Mouse (Mus musculus): ENCODE measurements around the gene Dagla.

GRCm38 (mm10) chr19:10317795-10318194 lies 13.1 kb upstream of the Dagla start:
- no peak for TF ChIP-seq CTCF (IDR thresholded peaks at IDR 0.05; ENCODE audit: borderline replicate concordance, extremely low read depth, insufficient read depth, insufficient read length)
- no peak for TF ChIP-seq POLR2A (IDR thresholded peaks at IDR 0.05; ENCODE audit: borderline replicate concordance, extremely low read depth, insufficient read depth, insufficient read length, poor library complexity, severe bottlenecking)
